Mouse (Mus musculus): ENCODE data around the gene Ercc6l2. TPM values are rescaled to one million over a fixed set of nuclear protein-coding genes. Genes with fewer than 3 reads are reported as not detected.
A peak's percentile ranks its signal among the peaks of the same experiment; 100 is the strongest.
"Not testable (repeated sequence)": the region's sequence is repeated elsewhere in the genome, so short reads cannot be mapped to it uniquely, and the experiment has no call there.

Ercc6l2 gene
- total RNA-seq, 2 experiments from 2014 or later: 12.8 to 13.5 TPM

DNA sequence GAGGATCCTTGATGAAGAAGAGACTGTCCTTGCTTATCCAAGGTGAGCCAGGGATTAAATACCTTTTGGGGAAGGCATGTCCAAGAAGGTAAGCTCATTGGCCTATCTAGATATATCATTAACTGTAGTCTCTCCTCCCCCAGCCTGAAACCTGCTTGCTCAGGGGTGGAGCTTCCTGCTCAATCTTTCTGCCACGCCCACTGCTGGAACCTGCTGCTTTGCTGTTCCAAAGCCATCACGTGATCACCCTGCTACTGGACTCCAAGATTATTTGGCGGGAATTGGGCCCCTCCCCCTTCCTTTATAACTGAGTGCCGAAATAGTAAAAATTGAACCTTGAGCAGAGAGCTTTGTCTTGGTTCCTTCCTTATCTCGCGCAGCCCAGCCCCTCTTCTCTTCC lies 109.0 kb downstream of the Ercc6l2 start:
- intact Hi-C loops (cut with DNase I); DNase-seq: not testable (repeated sequence)

GRCm38 (mm10) chr13:63927326-63927725 lies 112.3 kb downstream of the Ercc6l2 start:
- no peak for DNase-seq
- intact Hi-C loops (cut with DNase I): loop anchor here (5.0 kb wide), 1 partner anchor 110 kb away; no protein-coding TSS in a partner anchor

GRCm38 (mm10) chr13:63929351-63929750 lies 114.3 kb downstream of the Ercc6l2 start:
- DNase-seq: peak; percentile 49 to 52
- intact Hi-C loops (cut with DNase I): loop anchor here (5.0 kb wide), 1 partner anchor 108 kb away; no protein-coding TSS in a partner anchor

- no peak for DNase-seq
- intact Hi-C loops (cut with DNase I): loop anchor here (5.0 kb wide), 1 partner anchor 107 kb away; no protein-coding TSS in a partner anchor
These were observed 115.0 kb downstream of the Ercc6l2 start for GRCm38 (mm10) chr13:63929917-63930515.

DNA sequence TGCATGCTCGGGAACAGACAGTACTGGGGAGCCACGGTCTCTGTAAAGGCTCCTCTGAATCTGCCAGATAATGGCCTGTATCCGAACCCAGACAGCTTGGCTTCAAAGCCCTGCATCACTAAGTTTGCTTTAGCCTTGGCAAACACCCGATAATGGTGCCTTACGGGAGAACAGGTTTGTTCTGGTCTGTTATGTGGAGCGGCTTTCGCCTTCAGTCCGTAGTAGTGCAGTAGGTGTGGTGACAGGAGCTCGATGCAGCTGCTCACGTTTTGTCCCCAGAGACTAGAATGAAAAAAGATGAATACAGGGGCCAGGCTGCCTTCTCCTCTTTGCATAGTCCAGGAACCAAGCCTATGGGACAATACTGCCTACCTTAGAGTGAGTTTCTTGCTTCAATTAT lies 115.5 kb downstream of the Ercc6l2 start:
- no peak for DNase-seq
- intact Hi-C loops (cut with DNase I): no loop called here

GRCm38 (mm10) chr13:63936369-63936768 lies 121.3 kb downstream of the Ercc6l2 start:
- intact Hi-C loops (cut with DNase I): no loop called here
- DNase-seq: no peak

DNA sequence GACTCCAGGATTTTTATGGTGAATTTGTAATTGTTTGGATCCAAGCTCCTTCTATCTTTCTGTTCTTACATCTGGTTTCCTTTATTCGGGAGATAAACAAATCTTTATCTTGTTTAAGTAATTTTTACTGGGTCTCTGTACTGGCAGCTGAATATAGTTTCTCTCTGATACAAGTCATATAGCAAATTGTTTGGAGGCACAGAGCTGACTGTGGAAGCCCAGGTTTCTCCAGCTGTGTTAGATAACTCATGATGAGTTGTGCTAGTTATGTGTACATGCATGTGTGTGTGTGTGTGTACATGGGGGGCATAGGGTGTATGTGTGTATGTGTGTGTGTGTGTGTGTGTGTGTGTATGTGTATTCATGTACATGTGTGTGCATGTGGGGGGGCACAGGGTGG lies 125.2 kb downstream of the Ercc6l2 start:
- DNase-seq: no peak
- intact Hi-C loops (cut with DNase I): no loop called here

- no peak for DNase-seq
- intact Hi-C loops (cut with DNase I): no loop called here
These were observed 126.1 kb downstream of the Ercc6l2 start for GRCm38 (mm10) chr13:63941170-63941569.

GRCm38 (mm10) chr13:63943605-63944004 lies 128.6 kb downstream of the Ercc6l2 start:
- no peak for DNase-seq
- intact Hi-C loops (cut with DNase I): no loop called here

GRCm38 (mm10) chr13:63944344-63945021 lies 129.4 kb downstream of the Ercc6l2 start:
- intact Hi-C loops (cut with DNase I): no loop called here
- no peak for DNase-seq

Other genes starting within 250 kb of the Ercc6l2 start
- gene Ptch1, start 241.6 kb upstream of the Ercc6l2 start, total RNA-seq (2021): 10 to 100 TPM; 16.3 to 20.3 TPM

All from heart, postnatal 10 days (tissue).